Mouse (Mus musculus) heart, adult 8-10 months (tissue): ENCODE data around the gene Il2ra. TPM values are rescaled to one million over a fixed set of nuclear protein-coding genes. Genes with fewer than 3 reads are reported as not detected.
"Not testable (repeated sequence)": the region's sequence is repeated elsewhere in the genome, so short reads cannot be mapped to it uniquely, and the experiment has no call there.

Experiments used
- DNase-seq: peaks from one replicate; pipeline ENCODE4 v3.0.0; 2022; ENCODE audit warnings: low spot score
- total RNA-seq, 4 experiments: library from RNA; stranded (reverse); gene quantifications; 2 replicates each; pipeline ENCODE4 v1.2.4; 2022

Il2ra gene
- 1 to 10 TPM in 3 of 4 experiments, under 1 TPM in 1; 0.62 to 1.5 (median 1.3) TPM for total RNA-seq

GRCm38 (mm10) chr2:11642451-11642941 lies at the start of gene Il2ra:
TSS of gene Il2ra (plus strand) at chr2:11642807.
- no peak for DNase-seq

GRCm38 (mm10) chr2:11596690-11597089 lies 45.9 kb upstream of the Il2ra start:
- DNase-seq: no peak

- no peak for DNase-seq
Observed at GRCm38 (mm10) chr2:11597906-11598305, 44.7 kb upstream of the Il2ra start.

GRCm38 (mm10) chr2:11601795-11602194 lies 40.8 kb upstream of the Il2ra start:
- DNase-seq: no peak

- DNase-seq: peak; percentile 93
Observed at GRCm38 (mm10) chr2:11602506-11603489, 39.8 kb upstream of the Il2ra start.

GRCm38 (mm10) chr2:11604053-11604452 lies 38.6 kb upstream of the Il2ra start, which contains the start of gene Rbm17:
TSS of gene Rbm17 (minus strand) at chr2:11604153.
- no peak for DNase-seq

GRCm38 (mm10) chr2:11604911-11605310 lies 37.7 kb upstream of the Il2ra start:
- DNase-seq: no peak

- not testable (repeated sequence) for DNase-seq
Observed at GRCm38 (mm10) chr2:11606718-11607117, 35.9 kb upstream of the Il2ra start.

GRCm38 (mm10) chr2:11612939-11613338 lies 29.7 kb upstream of the Il2ra start:
- DNase-seq: not testable (repeated sequence)

- DNase-seq: no peak
Observed at GRCm38 (mm10) chr2:11616846-11617245, 25.8 kb upstream of the Il2ra start.

GRCm38 (mm10) chr2:11619598-11619997 lies 23.0 kb upstream of the Il2ra start:
- no peak for DNase-seq

GRCm38 (mm10) chr2:11623173-11623572 lies 19.4 kb upstream of the Il2ra start:
- no peak for DNase-seq

GRCm38 (mm10) chr2:11623726-11624125 lies 18.9 kb upstream of the Il2ra start:
- no peak for DNase-seq

GRCm38 (mm10) chr2:11625890-11626289 lies 16.7 kb upstream of the Il2ra start, which contains the start of gene Gm17490:
TSS of gene Gm17490 (minus strand) at chr2:11626264.
- no peak for DNase-seq

- DNase-seq: no peak
Observed at GRCm38 (mm10) chr2:11635035-11635434, 7.6 kb upstream of the Il2ra start.

GRCm38 (mm10) chr2:11635471-11636137 lies 7.0 kb upstream of the Il2ra start:
- DNase-seq: no peak

GRCm38 (mm10) chr2:11636138-11636480 lies 6.5 kb upstream of the Il2ra start:
- no peak for DNase-seq

GRCm38 (mm10) chr2:11637115-11637514 lies 5.5 kb upstream of the Il2ra start:
- DNase-seq: peak; percentile 6

GRCm38 (mm10) chr2:11644057-11644456 lies 1.4 kb downstream of the Il2ra start:
- no peak for DNase-seq

GRCm38 (mm10) chr2:11645297-11645696 lies 2.7 kb downstream of the Il2ra start:
- no peak for DNase-seq

- DNase-seq: no peak
Observed at GRCm38 (mm10) chr2:11651476-11651875, 8.9 kb downstream of the Il2ra start.

- no peak for DNase-seq
Observed at GRCm38 (mm10) chr2:11652196-11652595, 9.6 kb downstream of the Il2ra start.
